Mouse (Mus musculus): ENCODE results near the gene Polq.

Polq gene

GRCm38 (mm10) chr16:37011061-37011921 lies at the start of gene Polq:
TSS of gene Polq (plus strand) at chr16:37011786.
- peak; percentile 96 for DNase-seq

GRCm38 (mm10) chr16:36963415-36963814 lies 48.2 kb upstream of the Polq start:
- DNase-seq, result no peak

- no peak for DNase-seq
Measured at GRCm38 (mm10) chr16:36979127-36979526, 32.5 kb upstream of the Polq start.

- no peak for DNase-seq
Measured at GRCm38 (mm10) chr16:36983796-36984195, 27.8 kb upstream of the Polq start.

GRCm38 (mm10) chr16:36985636-36986042 lies 25.9 kb upstream of the Polq start:
- DNase-seq, result no peak

GRCm38 (mm10) chr16:36987399-36987798 lies 24.2 kb upstream of the Polq start:
- DNase-seq, result no peak

GRCm38 (mm10) chr16:36988066-36988465 lies 23.5 kb upstream of the Polq start:
- DNase-seq, result no peak

GRCm38 (mm10) chr16:36989493-36989892 lies 22.1 kb upstream of the Polq start:
- DNase-seq, result no peak

GRCm38 (mm10) chr16:36989999-36990625 lies 21.5 kb upstream of the Polq start, which contains the start of gene Fbxo40:
TSS of gene Fbxo40 (minus strand) at chr16:36990467.
- no peak for DNase-seq

- no peak for DNase-seq
Measured at GRCm38 (mm10) chr16:36997650-36998049, 13.9 kb upstream of the Polq start.

GRCm38 (mm10) chr16:36999366-36999972 lies 12.1 kb upstream of the Polq start:
- DNase-seq, result no peak

GRCm38 (mm10) chr16:37009262-37009661 lies 2.3 kb upstream of the Polq start:
- no peak for DNase-seq

GRCm38 (mm10) chr16:37010370-37010769 lies 1.2 kb upstream of the Polq start:
- DNase-seq, result peak; percentile 56

- no peak for DNase-seq
Measured at GRCm38 (mm10) chr16:37011922-37012289, 320 bp downstream of the Polq start.

GRCm38 (mm10) chr16:37012336-37012735 lies 750 bp downstream of the Polq start:
- no peak for DNase-seq

- DNase-seq, result no peak
Measured at GRCm38 (mm10) chr16:37027581-37027980, 16.0 kb downstream of the Polq start.

- DNase-seq, result no peak
Measured at GRCm38 (mm10) chr16:37031996-37032395, 20.4 kb downstream of the Polq start.

- DNase-seq, result no peak
Measured at GRCm38 (mm10) chr16:37034751-37035150, 23.2 kb downstream of the Polq start.

- no peak for DNase-seq
Measured at GRCm38 (mm10) chr16:37059631-37060030, 48.0 kb downstream of the Polq start.

- no peak for DNase-seq
Measured at GRCm38 (mm10) chr16:37061261-37061660, 49.7 kb downstream of the Polq start.

- DNase-seq, result no peak
Measured at GRCm38 (mm10) chr16:37072354-37072753, 60.8 kb downstream of the Polq start.

- DNase-seq, result no peak
Measured at GRCm38 (mm10) chr16:37089648-37090047, 78.1 kb downstream of the Polq start.

GRCm38 (mm10) chr16:37094169-37094833 lies 82.7 kb downstream of the Polq start:
- DNase-seq, result no peak
